Mouse (Mus musculus) gastrocnemius, adult 8-10 months (tissue): ENCODE measurements at regions not wholly inside any gene's neighbourhood (a gene's known extent, or its start where the extent isn't known, plus 50 kb on each side); places are given as distances from the start of the nearest gene placed in this dataset.
A peak's percentile ranks its signal among the peaks of the same experiment; 100 is the strongest.
"Not testable (repeated sequence)": the region's sequence is repeated elsewhere in the genome, so short reads cannot be mapped to it uniquely, and the experiment has no call there.

Source experiments
- DNase-seq, 2 experiments: peaks; one replicate each; pipeline ENCODE4 v3.0.0; 2022; ENCODE audit warnings: low spot score in 2 of 2

DNA sequence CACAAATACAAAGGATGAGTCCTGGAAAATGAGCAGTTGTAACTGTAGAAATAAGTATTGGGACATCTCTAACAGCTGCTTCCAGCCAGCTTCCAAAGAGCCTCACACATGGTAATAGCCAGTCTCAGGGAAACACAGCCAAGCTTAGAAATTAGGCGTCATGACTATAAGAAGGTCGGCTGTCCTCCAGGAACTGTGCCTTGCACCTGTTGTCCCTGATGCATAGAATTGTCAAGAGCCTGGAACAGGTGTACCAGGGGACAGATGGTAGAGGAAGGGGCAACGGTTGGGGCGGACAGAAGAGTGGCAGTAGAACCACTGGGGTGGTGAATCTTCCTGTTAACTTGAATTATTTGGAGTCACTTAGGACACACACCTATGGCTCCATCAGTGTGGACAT, 162.1 kb downstream of the Trib2 start:
- no peak for DNase-seq

DNA sequence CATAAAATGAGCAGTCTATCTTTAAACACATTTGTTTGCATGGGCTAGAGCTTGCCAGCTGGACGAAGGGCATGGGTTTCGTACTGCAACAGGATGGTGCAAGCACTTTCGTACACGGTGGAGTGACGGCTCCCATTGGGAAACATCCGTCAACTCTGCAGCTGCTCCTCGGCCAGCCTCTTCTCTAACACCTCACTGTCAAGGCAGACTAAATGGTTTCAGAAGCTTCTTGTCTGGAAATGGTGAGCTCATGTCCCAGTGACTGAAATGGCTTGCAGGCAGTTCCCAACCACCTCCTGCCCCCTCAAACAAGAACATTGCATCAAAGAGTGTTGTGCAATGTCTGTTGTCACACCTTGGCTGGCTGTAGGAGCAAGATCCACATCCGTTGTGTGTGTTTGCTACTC, 163.4 kb downstream of the Trib2 start:
- DNase-seq, result peak; percentile 37 to 57

DNA sequence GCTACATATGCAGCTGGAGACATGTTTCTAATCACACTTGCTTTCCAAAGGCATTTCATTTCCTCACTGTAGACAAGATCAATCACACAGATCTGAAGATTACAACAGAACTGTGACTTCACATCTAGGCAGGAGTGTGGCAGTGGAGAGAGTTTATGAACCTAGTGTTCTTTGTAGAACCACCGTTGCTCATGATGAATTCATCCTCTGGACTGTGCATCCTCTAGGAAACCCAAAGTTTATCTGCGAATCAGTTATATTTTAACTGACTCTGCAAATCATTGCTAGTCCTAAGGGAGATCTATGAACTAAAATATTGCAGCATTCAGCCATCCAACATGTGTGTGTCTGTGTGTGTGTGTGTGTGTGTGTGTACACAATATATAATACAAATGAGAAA, 165.4 kb downstream of the Trib2 start:
- no peak for DNase-seq

DNA sequence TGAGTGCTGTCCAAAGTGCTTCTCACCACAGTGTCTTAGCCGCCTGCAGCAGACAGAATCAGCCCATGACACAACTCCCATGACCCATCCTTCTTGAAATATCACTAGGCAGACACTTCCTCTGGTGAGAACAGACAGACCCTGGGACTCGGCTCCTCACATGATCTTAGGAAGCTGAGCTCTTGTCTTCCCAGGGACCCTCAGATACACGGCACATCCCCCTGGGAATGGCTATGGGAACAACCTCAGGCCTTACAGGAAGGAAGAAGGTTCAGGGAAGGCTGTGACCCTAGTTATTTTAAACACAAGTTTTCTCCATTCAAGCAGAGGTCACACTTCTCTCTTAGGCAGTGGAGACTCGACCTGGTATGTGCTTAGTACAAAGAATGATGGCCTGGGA, 166.8 kb downstream of the Trib2 start:
- peak in 1 of 2 experiments; percentile 4 for DNase-seq

DNA sequence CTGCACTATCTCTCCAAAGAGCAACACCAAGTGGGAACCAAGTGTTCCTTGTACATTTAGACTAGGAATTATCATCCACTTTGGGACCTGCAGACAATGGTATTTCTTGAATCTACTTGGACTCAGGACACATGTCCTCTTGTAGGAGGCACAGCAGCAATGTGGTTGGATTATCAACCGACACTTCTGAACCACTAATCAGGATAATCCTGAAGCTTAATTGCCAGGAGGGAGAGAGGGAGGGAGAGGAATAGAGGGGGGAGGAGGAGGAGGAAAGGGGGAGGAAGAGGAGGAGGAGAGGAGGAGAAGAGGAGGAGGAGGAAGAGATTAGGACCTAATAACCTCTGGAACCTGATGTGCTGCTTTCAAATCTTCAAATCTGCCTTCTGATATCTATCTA, 167.5 kb downstream of the Trib2 start:
- DNase-seq, result no peak

DNA sequence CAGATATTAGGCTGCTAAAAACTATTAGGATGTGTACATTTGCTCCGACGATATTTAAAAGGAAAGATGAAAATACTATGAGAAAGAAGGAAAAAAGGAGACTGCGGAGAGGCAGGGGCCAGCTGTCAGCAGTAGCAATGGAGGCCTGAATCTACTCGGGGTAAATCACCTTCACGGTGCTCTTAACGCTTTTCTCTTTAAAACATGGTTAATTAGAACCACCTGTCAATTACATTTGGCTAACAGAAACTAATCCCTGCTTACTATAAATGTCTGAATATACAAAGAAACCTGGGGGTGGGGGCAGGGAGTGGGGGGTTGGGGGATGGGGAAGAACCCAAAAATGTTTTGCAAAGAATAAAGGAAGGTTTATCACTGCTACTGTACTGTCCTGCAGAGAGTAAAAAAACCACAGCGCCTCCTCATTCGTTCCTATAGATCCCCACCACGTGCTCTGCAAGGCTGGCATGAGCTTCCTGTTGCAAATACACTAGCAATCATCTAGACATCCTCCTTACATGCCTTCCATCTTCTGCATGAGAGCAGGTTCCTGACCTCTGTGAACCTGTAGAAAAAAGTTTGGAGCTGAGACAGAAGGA, 172.5 kb downstream of the Trib2 start:
- DNase-seq, result no peak

DNA sequence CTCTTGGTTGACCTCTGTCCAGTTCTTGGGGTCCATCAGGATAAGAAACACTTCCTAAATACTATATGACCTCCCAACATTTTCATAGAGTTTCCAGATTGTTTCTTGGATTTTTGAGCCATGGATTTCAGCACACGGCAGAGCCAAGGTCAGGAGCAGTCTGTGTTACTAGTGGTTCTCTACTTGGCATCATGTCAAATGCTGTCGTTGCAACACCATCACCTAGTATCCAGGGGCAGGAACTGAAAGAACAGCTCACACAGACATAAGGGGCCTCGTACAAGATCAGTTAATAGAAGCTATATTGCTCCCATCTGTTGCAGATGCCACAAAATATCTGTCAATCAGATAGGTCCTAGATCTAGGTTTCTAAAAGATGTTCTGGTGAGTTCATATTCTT, 173.1 kb downstream of the Trib2 start:
- no peak for DNase-seq

DNA sequence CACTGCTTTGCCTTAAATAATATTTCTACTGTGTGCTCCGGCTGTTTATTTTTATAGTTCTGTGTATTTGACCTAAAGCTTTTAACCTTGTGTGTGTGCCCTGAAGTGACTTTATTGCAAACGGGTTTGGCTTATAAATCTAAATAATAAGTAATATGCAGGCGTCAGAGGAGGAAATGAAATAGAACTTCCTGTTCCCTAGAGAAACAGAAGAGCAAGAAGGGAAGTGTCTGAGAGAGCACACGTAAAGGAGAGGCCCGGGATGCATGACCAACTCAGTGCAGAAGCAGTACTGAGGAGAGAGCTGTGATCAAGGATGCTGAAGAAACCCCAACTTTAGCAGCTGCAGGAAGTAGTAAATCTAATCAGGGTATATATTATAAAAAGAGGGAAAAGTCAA, 176.4 kb downstream of the Trib2 start:
- no peak for DNase-seq

DNA sequence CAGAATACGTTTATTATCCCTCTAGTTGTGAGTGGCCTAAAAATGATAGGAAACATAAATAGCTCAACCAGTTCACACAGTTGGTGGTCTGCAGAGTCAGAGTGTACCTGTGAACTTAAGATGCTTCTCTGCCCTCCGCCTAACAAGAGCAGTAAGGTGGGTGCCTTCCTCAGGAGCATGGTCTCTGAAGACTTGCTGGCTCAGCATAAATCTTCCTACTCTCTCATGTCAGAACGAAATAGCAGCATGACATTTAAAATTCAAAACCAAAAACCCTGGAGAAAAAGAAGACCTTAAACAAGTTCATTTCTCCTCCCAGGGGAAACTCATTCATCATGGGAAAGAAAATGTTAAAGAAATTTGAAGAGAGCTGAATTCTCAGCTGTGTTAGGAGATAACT, 186.8 kb downstream of the Trib2 start:
- no peak for DNase-seq

DNA sequence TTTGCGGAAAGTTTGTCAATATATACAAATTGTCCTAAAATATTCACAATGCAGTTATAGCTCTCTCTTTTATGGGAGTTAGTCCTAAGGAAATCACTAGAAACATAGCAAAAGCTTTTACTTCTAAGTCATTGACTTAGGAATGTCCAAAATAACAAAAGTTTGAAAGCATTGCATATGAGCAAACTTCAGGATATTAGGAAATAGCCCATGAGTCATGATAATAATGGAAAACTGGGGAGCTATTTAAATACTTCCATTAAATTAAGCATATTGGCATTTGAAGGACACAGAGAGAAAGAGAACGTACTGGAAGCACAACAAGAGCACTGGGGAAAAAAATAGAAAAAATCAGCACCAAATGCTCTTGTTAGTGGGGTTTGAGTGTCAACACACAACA, 197.2 kb downstream of the Trib2 start:
- no peak for DNase-seq

DNA sequence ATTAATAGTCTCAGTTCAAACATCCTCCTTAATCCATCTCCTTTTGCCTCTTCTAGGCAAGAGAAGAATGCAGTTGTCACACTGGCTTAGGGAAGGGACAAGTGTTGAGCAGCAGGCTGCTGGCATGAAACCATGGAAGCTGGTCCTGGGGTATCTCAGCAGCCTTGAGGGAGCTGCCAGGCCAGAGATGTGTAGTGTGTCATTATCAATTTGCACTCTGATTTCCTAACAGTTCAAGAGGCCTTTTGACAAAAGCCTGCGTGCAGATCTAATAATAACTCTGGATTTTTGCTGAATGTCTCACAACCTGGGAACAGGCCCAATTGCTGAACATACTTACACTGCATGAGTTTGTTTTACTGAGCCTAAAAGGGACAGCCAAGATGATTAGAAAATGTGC, 199.4 kb downstream of the Trib2 start:
- no peak for DNase-seq

DNA sequence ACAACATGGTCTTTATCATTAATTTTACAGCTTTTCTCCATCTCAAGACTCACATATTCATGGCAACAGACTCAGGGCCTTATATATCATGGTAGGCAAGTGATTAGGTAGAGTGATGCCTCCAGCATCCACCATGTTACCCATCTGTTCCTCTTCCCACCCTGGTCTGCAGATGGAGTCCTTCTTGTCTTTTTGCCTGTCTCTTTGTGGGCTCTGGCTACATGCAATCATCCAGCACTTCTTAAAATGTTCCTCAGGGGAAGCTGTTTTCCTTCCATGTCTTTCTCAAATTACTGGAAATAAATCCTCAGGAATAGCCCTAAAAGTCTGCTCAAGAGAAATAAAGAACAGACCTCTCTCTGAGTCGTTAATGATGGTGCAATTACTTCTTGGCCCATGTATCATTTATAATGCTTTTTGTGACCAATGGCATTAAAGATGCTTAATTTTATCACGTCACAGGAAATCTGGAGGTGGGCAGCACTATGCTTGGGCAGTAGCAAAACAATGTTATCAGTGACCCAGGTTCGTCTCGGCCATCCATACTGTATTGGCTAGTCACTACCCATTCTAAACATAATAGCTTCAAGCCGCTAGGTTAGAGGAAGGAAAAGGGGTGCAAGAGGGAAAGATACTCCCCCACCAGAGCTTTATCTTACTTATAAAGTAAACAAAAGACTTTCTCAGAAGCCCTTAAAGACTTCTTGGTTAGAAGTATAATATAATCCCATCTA, 204.7 kb downstream of the Trib2 start:
- no peak for DNase-seq

DNA sequence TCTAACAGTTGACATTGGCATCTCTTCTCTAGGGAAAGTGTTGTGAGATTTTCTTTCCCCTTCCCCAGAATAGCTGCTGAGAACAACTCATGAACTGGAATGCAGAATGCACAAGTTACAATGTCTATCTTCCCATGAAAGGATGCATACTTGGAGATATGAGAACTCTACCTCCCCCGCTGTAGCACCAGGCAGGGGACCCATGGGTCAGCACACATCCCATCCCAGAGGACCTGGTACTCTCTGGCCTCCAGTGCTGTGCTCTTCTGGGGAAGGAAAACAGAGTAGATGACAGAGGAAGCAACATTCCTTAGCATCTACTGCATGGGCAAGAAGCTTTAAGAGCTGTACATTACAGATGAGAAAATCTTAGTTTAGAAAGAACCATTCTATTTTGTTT, 209.6 kb downstream of the Trib2 start:
- DNase-seq, result no peak

DNA sequence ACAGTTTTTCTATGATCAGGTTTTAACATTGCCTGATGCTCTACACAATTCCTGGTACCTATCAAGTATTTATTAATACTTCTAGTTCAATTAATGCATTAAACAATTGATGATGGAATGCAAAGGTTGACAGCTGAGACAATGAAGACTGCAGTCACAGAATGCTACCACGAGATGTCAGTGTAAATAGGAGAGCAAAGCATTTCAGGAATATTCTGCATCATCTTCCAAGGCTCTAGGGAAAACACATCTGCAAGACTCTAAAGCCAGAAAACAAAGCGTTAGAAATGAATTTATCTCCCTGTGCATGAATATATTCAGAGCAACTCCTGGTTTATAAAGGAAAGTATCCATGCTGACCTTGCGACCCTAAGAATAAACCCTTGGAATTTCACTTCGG, 210.6 kb downstream of the Trib2 start:
- no peak for DNase-seq

DNA sequence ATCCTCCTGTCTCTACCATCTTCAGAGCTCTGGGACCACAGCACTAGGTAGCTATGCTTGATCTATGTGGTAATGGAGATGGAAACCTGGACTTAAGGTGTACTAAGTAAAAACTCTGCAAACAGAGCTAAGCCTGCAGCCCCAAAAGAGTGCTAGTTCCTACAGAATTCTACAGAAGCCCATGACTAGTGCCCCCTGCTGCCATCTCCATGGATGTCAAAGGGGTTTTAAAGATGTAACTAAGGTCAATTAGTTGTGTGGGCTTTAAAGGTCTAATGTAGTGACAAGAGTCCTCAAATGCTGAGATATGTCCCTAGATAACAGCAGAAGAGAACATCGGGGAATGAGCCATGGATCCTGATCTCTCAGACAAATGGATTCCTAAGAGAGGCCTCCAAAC, 212.1 kb downstream of the Trib2 start:
- DNase-seq, result no peak

DNA sequence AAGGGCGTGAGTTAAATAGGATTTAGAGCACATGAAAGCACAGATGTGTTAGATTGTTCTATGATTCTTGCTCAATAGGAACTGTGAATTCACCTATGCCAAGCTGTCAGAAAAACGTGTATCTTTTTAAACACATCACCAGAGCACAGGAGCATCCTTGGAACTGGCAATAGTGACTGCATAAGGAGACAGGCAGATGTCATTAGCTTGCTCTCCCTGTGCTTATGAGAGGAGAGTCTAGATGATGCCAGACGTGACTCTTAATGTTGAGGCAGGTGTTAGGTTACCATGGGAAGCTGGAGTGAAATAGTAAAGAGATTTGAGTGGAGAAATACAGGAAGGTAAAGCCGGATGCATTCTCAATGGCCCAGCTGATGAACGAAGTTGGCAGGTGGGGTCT, 212.8 kb downstream of the Trib2 start:
- no peak for DNase-seq

DNA sequence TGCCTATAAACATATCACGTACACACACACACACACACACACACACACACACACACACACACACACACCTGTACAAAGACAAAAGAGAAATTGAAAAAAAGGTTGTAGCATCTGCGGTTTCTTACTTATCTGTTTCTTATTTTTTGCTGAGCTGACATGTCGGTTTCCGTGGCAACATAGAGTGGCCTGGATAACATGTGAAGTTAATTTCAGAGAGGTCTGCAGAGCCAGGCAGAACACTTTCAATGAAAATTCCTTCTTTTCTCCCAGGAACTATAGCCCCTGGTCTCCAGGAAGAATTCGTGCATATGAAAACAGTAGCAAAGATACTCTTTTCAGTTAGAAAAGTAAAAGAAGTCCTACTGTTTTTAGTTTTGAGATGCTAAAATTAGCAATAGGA, 213.4 kb downstream of the Trib2 start:
- DNase-seq, result no peak

DNA sequence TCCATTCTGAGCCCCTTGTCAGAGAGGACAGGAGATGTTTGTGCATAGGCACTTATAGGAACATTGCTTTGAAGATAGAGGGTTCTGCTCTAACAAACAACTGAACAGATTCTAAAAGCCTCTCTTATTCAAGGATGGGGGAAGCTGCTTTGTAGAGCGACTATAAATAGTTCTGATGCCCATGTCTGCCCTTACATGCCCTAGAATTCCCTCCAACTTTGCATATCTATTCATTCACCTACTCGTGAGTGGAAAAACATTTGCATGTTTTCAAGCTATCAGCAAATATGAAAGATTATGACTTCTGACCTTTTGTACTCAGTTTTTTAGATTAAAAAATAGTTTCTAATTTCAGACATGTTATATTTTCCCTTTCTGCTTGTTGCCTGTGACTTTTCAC, 222.0 kb downstream of the Trib2 start:
- no peak for DNase-seq

DNA sequence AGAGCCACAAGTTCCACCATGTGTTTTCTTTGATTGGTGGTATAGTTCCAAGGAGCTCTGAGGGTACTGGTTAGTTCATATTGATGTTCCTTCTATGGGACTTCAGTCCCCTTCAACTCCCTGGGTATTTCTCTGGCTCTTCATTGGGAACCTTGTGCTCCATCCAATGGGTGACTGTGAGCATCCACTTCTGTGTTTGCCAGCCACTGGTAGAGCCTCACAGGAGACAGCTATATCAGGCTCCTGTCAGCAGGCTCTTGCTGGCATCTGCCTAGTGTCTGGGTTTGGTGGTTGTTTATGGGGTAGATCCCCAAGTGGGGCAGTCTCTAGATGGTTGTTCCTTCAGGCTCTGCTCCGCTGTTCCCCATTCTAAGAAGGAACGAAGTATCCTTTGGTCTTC, 228.9 kb downstream of the Trib2 start:
- DNase-seq, result not testable (repeated sequence)

DNA sequence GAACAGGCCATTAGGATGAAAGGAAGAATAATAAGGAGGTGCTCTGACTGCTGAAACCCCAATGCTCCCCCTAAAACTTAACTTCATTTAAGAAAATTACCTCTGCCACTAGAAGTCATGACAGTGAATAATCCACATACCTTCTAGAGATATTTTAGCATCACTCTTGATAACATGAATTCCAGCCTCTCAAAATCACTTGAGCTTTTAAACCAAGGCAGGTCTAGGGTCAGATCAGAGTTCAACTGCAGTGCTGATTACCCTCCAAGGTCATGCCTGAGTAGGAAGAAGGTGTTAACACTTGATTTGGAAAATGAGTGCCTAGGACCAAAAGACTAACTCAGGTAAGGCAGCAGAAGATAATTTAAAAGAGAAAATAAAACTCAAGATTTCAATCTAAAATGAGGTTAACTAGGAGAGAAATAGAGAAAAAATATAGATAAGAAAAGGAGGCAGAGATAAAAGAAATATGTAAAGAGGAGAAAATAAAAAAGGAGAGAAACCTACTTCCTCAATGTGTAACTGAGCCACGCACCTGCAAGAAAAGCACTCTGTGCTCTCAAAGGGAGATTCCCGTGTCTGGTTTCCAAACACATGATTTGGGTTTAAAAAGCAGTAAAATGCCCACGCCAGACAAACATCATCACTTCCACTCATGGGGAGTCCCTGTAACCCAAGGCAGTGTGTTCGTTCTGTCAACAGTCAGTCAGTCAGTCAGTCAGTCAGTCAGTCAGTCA, 229.8 kb downstream of the Trib2 start:
- DNase-seq, result no peak

DNA sequence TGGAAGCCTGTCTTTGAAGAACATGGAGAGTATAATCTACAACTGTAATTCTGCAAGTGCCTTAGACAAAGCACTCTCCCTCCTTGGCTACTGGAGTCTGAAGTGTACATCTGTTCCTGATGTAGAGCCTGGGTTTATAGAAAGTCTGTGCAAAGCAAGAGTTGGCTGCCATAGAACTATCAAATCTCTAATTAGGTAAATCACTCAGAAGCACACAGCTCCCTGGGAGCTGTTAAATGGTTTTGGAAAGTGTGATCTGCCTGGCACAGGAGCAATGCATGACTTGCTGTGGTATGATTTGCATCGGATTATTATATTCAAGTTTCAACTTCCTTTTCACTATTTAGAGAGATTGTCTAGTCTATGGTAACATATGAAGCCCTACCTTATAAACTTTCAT, 230.9 kb downstream of the Trib2 start:
- DNase-seq, result no peak

DNA sequence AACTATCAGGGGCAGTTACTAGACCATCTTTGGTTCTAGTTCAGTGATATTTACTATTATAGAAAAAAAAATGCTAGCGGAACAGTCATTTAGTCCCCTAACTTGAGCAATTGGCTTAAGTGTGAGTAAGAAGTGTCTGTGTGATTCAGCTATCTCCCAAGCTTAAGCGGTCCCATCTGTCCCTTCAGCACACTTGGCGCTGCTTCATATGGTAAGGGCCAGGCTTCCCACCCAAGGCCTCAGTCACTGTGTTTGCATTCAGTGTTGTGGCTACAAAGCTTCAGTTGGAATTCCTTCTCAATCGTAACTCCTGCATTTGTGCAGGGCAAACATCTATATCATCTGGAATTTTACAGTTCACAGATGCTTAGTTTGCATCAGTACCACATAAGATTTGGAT, 232.0 kb downstream of the Trib2 start:
- no peak for DNase-seq

DNA sequence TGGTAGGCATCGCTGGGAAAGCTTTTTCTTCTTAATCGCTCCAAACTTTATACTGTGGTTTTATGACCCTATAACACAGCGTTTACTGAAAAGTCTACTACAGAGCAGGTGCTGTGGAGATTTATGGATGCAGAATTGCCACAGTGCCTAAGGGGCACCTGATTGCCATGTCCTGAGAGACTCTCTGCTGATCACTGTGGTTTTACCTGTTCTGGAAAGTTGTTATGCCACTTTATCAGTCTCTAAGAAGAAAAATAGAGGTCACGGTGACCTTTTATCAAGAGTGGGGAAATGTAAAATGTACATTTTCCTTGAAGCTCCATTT, 250.0 kb downstream of the Trib2 start:
- no peak for DNase-seq
